Mouse (Mus musculus) neural tube, embryonic 11.5 days (tissue): ENCODE data around the gene Spag7. TPM values are rescaled to one million over a fixed set of nuclear protein-coding genes. Genes with fewer than 3 reads are reported as not detected.

Experiments
- ATAC-seq: fragments of 200-750 bp; cut with Nextera tagmentation; 2 replicates; pipeline ENCODE4 v1.8.0; 2017; ENCODE audit warnings: moderate number of reproducible peaks, mild to moderate bottlenecking, moderate TSS enrichment, moderate library complexity; ENCODE audit not compliant: insufficient read depth, low FRiP score, low TSS enrichment
- DNase-seq: peaks from one replicate; pipeline ENCODE4 v3.0.0-alpha.2; 2015; ENCODE audit warnings: low spot score
- H3K27ac ChIP-seq: fragments of 300-500 bp; sonication (generic); 2 replicates; pipeline ENCODE4 v1.5.1; 2014; ENCODE audit warnings: low read depth, mild to moderate bottlenecking, low read length
- H3K27me3 ChIP-seq: fragments of 300-500 bp; sonication (generic); 2 replicates; pipeline ENCODE4 v1.6.1; 2014; ENCODE audit warnings: mild to moderate bottlenecking, low read length, mixed read lengths; ENCODE audit not compliant: control insufficient read depth, insufficient read depth
- H3K36me3 ChIP-seq: fragments of 300-500 bp; sonication (generic); 2 replicates; pipeline ENCODE4 v1.6.1; 2014; ENCODE audit warnings: mild to moderate bottlenecking, low read length, moderate library complexity, mixed read lengths; ENCODE audit not compliant: control insufficient read depth, insufficient read depth
- H3K4me1 ChIP-seq: fragments of 300-500 bp; sonication (generic); 2 replicates; pipeline ENCODE4 v1.6.1; 2014; ENCODE audit warnings: low read length, mixed read lengths; ENCODE audit not compliant: control insufficient read depth, insufficient read depth
- H3K4me2 ChIP-seq: fragments of 300-500 bp; sonication (generic); 2 replicates; pipeline ENCODE4 v1.6.1; 2014; ENCODE audit warnings: low read depth, mild to moderate bottlenecking, moderate library complexity
- H3K4me3 ChIP-seq: fragments of 300-500 bp; sonication (generic); 2 replicates; pipeline ENCODE4 v1.5.1; 2014; ENCODE audit warnings: low read depth, low read length
- H3K9ac ChIP-seq: fragments of 300-500 bp; sonication (generic); 2 replicates; pipeline ENCODE4 v1.6.1; 2014; ENCODE audit warnings: mild to moderate bottlenecking, low read length
- H3K9me3 ChIP-seq: fragments of 300-500 bp; sonication (generic); 2 replicates; pipeline ENCODE4 v1.6.1; 2016; ENCODE audit warnings: low read length; ENCODE audit not compliant: control insufficient read depth
- WGBS: fragments of 180-500 bp; shearing (Covaris S2); extraction: QIAGEN DNeasy Blood & Tissue Kit; methylation state at CpG from one replicate; pipeline ENCODE4 v1.1.7; 2014; 5-methylcytosine and 5-hydroxymethylcytosine counted together
- polyA plus RNA-seq: library from polyadenylated mRNA; unstranded; fragments of >200 nt; fragmentation: Nextera tagmentation; extraction: Ambion mirVana; gene quantifications from 2 replicates; pipeline ENCODE4 v1.2.1, GENCODE M21; 2014

The Spag7 gene
- polyA plus RNA-seq, 1 experiment from 2014 or later, result 152 TPM

DNA sequence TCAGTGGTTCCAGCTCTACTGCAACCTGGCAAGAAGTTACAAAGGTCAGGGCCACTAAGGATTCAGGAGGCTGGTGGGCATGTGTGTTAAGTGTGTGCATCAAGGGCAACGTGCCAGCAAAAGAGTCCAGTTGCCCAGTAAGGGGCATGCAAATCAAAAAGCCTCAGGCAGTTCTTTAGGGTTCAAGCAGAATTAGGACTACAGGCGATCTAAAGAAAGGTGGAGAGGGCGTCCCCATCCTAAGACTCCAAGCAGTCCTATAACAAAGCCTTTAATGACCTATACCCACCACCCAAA is 23.0 kb downstream of the Spag7 start:
- Histone ChIP-seq H3K9me3 (no peaks in the 10 kb centered on the region), H3K9ac (peak overlapping the region; percentile 81), H3K4me2 (peak overlapping the region; percentile 79), H3K4me3 (peak overlapping the region; percentile 78), H3K27me3 (no peaks in the 10 kb centered on the region), H3K4me1 (peaks cover 19% of the 10 kb centered on the region), H3K27ac (peak overlapping the region; percentile 80; the same call in 1 of the 2 replicates), H3K36me3 (peaks cover 19% of the 10 kb centered on the region)
- ATAC-seq (no peak), DNase-seq (no peak)
- 27% methylated on average over 3 of the region's 3 CpGs for WGBS

GRCm38 (mm10) chr11:70645461-70646258 is 23.6 kb downstream of the Spag7 start:
- H3K27ac ChIP-seq, result no peak overlapping the region
- peaks cover 15% of the 10 kb centered on the region for H3K4me1 ChIP-seq
- H3K27me3 ChIP-seq, result no peaks in the 10 kb centered on the region
- H3K9me3 ChIP-seq, result no peaks in the 10 kb centered on the region
- ATAC-seq (no peak), DNase-seq (no peak)
- peak overlapping the region; percentile 79 for H3K4me2 ChIP-seq
- H3K4me3 ChIP-seq, result peak overlapping the region; percentile 78
- 90% methylated on average over 12 of the region's 12 CpGs for WGBS
- H3K36me3 ChIP-seq, result peaks cover 15% of the 10 kb centered on the region
- H3K9ac ChIP-seq, result peak overlapping the region; percentile 81

- H3K4me3 ChIP-seq, result no peak overlapping the region
- 96% methylated on average over 8 of the region's 8 CpGs for WGBS
- no peak overlapping the region for H3K9ac ChIP-seq
- ATAC-seq, result no peak
- no peak overlapping the region for H3K27ac ChIP-seq
- no peaks in the 10 kb centered on the region for H3K27me3 ChIP-seq
- no peak overlapping the region for H3K4me2 ChIP-seq
- no peak for DNase-seq
- no peaks in the 10 kb centered on the region for H3K9me3 ChIP-seq
- H3K36me3 ChIP-seq, result peaks cover 10% of the 10 kb centered on the region
- peaks cover 13% of the 10 kb centered on the region for H3K4me1 ChIP-seq
Measured at GRCm38 (mm10) chr11:70644564-70645103, 24.6 kb downstream of the Spag7 start.

- WGBS, result 94% methylated on average over 6 of the region's 6 CpGs
- no peaks in the 10 kb centered on the region for H3K27me3 ChIP-seq
- peaks cover 9% of the 10 kb centered on the region for H3K4me1 ChIP-seq
- no peak overlapping the region for H3K4me2 ChIP-seq
- H3K9ac ChIP-seq, result no peak overlapping the region
- H3K4me3 ChIP-seq, result no peak overlapping the region
- DNase-seq (no peak), ATAC-seq (no peak)
- H3K9me3 ChIP-seq, result no peaks in the 10 kb centered on the region
- H3K27ac ChIP-seq, result no peak overlapping the region
- H3K36me3 ChIP-seq, result peaks cover 9% of the 10 kb centered on the region; the same call in 1 of the 2 replicates
Measured at GRCm38 (mm10) chr11:70643051-70643450, 26.2 kb downstream of the Spag7 start.

DNA sequence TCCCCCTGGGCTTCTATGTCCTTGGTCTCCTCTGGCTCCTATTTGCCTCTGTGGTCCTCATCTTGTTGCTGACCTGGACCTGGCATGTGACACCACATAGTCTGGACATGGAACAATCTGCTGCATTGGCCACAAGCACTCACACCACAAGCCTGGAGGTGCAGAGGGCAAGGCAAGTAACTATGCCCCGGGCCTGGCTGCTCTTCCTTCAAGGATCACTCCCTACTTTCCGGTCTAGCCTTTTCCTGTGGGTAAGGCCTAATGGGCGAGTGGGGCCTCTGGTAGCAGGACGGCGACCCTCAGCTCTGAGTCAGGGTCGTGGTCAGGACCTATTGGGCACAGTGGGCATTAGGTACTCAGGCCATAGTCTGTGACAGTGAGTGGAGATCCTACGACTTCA is 28.0 kb downstream of the Spag7 start:
- no peaks in the 10 kb centered on the region for H3K9me3 ChIP-seq
- H3K27ac ChIP-seq, result no peak overlapping the region
- ATAC-seq (no peak), DNase-seq (no peak)
- peaks cover 4% of the 10 kb centered on the region for H3K4me1 ChIP-seq
- H3K9ac ChIP-seq, result no peak overlapping the region
- H3K36me3 ChIP-seq, result peaks cover 9% of the 10 kb centered on the region; the same call in 1 of the 2 replicates
- WGBS, result 90% methylated on average over 7 of the region's 7 CpGs
- H3K4me2 ChIP-seq, result no peak overlapping the region
- no peaks in the 10 kb centered on the region for H3K27me3 ChIP-seq
- no peak overlapping the region for H3K4me3 ChIP-seq

DNA sequence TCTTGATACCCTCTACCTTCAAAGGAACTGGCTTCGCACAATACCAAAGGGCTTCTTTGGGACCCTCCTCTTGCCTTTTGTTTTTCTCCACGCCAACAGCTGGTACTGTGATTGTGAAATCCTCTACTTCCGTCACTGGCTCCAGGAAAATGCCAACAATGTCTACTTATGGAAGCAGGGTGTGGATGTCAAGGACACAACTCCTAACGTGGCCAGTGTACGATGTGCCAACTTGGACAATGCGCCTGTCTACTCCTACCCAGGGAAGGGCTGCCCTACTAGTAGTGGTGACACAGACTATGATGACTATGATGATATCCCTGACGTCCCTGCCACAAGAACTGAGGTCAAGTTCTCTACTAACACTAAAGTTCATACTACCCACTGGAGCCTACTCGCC is 29.2 kb downstream of the Spag7 start:
- ATAC-seq (no peak), DNase-seq (no peak)
- 84% methylated on average over 8 of the region's 8 CpGs for WGBS
- Histone ChIP-seq H3K27me3 (no peaks in the 10 kb centered on the region), H3K4me1 (no peaks in the 10 kb centered on the region), H3K9me3 (no peaks in the 10 kb centered on the region), H3K27ac (no peak overlapping the region), H3K4me2 (no peak overlapping the region), H3K4me3 (no peak overlapping the region), H3K36me3 (peaks cover 7% of the 10 kb centered on the region; the same call in 1 of the 2 replicates), H3K9ac (no peak overlapping the region)

DNA sequence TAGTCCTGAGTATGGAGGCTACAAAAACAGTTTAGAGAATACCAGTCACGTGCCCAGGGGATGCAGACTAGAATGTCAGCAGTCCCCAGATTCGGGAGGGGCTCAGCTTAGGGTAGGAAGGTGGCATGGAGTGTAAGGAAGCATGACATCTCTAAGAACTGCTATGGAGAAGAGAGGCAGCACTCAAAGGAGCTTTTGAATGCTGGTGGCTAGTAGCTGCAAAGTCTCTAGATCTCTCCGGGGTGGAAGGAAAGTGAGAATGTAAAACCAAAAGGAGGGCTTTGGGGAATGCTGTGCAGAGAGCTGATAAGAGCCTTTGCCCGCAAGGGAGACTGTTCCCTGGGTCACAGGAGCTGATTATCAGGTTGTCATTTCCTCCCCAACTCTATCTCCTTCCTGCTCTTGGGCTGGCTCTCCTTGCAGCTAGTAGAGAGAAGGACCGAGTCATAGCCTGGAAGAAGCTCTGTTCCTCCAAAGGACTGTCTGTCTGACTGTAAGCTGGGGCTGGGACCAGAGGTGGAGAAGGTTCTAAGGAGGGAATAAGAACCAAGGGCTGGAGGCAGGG is 30.4 kb downstream of the Spag7 start, which contains the start of gene Gp1ba:
Gene Gp1ba (plus strand): TSS at position 409 of the 565 bp plus-strand sequence.
- 49% methylated on average over 5 of the region's 5 CpGs for WGBS
- ATAC-seq (no peak), DNase-seq (no peak)
- no peak within 1 kb of the TSS for H3K9ac ChIP-seq
- no peaks in the 10 kb centered on the region for H3K36me3 ChIP-seq
- no peaks in the 10 kb centered on the region for H3K9me3 ChIP-seq
- H3K27ac ChIP-seq, result no peak within 1 kb of the TSS
- H3K4me2 ChIP-seq, result no peak within 1 kb of the TSS
- no peak within 1 kb of the TSS for H3K4me3 ChIP-seq
- H3K4me1 ChIP-seq, result no peaks in the 10 kb centered on the region
- H3K27me3 ChIP-seq, result no peaks in the 10 kb centered on the region

- 84% methylated on average over 1 of the region's 1 CpGs for WGBS
- Histone ChIP-seq H3K27ac (no peak overlapping the region), H3K4me2 (no peak overlapping the region), H3K36me3 (no peaks in the 10 kb centered on the region), H3K4me1 (no peaks in the 10 kb centered on the region), H3K4me3 (no peak overlapping the region), H3K9me3 (no peaks in the 10 kb centered on the region), H3K27me3 (no peaks in the 10 kb centered on the region), H3K9ac (no peak overlapping the region)
- ATAC-seq (no peak), DNase-seq (no peak)
Measured at GRCm38 (mm10) chr11:70638293-70638692, 30.9 kb downstream of the Spag7 start.

GRCm38 (mm10) chr11:70637764-70638163 is 31.5 kb downstream of the Spag7 start:
- H3K27me3 ChIP-seq, result no peaks in the 10 kb centered on the region
- DNase-seq, result no peak
- no peak overlapping the region for H3K9ac ChIP-seq
- H3K4me3 ChIP-seq, result no peak overlapping the region
- no peak overlapping the region for H3K4me2 ChIP-seq
- H3K4me1 ChIP-seq, result no peaks in the 10 kb centered on the region
- H3K27ac ChIP-seq, result no peak overlapping the region
- no peaks in the 10 kb centered on the region for H3K9me3 ChIP-seq
- H3K36me3 ChIP-seq, result no peaks in the 10 kb centered on the region
- ATAC-seq, result no peak
- 100% methylated on average over 1 of the region's 1 CpGs for WGBS
